Mouse (Mus musculus) right cerebral cortex, postnatal 10 days (tissue): ENCODE measurements around the gene Plcb2.
A peak's percentile ranks its signal among the peaks of the same experiment; 100 is the strongest.

Source experiments
- DNase-seq, 2 experiments: peaks; one replicate each; pipeline ENCODE4 v3.0.0; 2021; ENCODE audit warnings: low spot score in 2 of 2

The Plcb2 gene

DNA sequence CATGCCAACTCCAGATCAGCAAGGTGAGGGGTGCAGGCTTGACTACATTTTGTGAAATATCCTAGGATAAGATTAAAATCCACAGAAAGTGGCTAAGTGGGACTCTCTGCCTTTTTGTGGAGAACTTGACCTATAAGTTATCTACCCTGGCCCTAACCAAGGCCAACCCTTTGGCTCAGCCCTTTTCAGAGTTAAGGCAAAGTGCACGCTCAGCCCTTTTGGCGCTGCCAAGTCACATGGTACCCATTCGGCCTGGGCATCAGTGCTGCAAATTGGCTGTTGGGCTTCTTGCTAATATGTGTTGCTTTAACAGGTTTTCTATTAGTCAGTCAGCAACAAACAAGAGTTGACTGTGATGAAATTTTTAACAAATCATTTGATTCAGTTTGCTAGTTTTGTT is 40.4 kb downstream of the Plcb2 start:
- DNase-seq = no peak

GRCm38 (mm10) chr2:118686693-118687092 is 41.5 kb downstream of the Plcb2 start:
- no peak for DNase-seq

DNA sequence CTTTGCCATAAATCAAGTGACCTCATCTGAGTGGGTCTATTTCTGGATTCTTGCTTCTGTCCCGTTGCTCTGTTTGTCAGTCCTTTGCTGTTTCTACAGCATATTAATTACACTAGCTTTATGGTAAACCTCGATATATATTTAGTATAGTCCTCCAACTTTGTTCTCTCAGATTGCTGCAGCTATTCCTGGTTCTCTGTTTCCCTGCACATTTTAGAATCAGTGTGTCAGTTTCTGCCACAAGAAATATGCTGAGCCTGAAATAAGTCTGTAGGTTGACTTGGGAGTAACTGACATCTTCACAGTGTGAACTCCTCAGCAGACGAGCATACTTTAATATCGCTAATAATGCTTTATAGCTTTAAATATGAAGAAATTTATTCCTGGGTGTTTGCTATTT is 43.1 kb downstream of the Plcb2 start:
- no peak for DNase-seq

- no peak for DNase-seq
Observed at GRCm38 (mm10) chr2:118682544-118683260, 45.5 kb downstream of the Plcb2 start.

DNA sequence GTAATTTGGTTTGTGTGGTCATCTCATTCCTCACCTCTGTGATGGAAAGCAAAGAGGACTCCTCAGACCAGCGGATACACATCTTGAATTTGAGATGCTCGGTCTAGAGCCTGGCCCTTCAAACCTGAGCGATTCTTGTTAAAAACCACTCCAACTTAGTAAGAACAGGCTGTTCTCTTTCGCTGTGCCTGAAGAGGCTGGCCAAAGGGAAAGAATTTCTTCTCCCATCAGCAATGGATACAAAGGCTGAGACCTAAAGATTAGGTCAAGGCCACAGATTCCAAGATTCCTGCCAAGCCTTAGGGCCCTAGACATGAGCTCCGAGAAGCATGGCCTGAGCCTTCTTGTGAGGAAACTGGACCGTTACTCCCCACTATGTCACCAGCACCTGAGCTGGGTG is 47.3 kb downstream of the Plcb2 start:
- DNase-seq = no peak

GRCm38 (mm10) chr2:118679577-118679976 is 48.7 kb downstream of the Plcb2 start:
- DNase-seq = no peak

GRCm38 (mm10) chr2:118677817-118678216 is 50.4 kb downstream of the Plcb2 start:
- DNase-seq = no peak

DNA sequence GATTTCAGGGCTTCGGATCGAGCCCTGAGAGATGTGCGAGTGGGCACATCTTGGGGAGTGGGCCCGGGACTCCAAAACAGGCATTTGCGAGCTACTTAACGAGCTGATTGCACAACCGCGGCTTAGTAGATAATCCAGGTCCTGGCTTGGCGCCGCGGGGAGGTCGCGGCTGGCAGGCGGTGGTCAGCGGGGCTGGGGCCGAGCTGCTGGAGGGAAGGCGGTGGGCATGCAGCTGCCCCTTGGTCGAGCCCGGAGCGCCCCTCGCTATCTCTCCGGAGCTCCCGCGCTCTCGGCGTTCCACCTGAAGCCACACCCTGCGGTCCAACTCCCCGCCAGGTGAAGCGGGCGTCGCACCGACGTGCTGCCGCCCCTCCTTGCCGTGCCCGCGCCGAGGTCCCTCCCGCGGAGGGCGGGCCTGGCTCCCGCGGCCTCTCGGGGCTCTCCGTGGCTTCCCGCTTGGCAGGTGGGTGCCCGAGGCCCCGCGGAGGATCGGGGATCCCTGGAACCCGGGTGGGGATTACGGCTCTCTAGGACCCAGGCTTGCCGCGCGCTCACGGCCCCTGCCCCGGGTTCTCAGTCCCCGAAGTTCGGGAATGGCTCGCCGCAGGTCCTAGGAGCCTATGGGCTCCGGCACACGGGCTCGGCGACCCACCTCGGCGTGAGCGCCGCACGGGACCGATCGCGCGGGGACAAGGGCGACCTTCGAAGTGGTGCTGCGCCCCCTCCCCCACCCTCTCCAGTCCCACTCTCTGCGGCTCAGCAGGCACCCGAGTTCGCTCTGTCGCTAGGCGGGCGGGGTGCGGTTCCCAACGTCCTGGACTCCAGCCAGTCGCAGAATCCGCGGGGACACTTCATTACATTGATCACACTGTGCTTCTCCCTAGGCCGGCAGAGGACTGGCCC is 51.1 kb downstream of the Plcb2 start:
- peak in 1 of 2 experiments; percentile 65 for DNase-seq

DNA sequence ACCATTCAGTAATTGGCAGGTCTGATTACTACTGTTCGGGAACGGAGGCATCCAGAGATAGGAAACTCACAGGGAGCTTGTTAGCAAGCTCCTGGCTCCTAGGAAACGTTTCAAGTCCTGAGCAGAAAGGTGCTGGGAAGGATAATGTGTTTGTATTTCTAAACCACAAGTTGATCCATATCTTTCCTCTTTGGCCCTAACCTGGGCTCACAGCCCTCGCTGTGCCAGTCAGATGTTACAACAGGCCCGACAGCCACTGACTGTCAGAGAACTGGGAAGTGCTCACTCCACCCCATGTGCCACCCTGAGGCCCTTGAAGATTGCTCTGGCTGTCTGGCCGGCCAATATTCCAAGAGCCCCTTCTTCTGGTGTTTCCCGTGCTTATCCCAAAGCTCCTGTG is 53.7 kb downstream of the Plcb2 start:
- DNase-seq = no peak

GRCm38 (mm10) chr2:118673686-118674465 is 54.4 kb downstream of the Plcb2 start:
- no peak for DNase-seq

DNA sequence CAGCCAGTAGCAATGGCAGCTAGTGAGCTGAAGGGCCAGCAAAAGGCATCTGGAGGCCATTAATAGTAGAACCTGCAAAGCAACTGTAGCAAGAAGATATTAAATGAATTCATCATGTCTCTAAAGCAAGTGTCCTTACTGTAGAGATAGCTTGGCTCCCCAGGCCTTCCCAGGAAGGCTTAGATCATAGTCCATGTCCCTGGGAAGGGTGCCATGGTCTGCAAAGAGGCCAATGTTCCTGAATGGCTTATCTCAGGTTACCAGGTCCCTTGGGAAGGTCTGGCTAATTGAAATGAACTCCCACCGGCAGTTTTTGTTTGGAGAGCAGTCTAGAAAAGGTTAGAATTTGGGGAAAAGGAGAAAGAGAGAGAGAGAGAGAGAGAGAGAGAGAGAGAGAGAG is 56.5 kb downstream of the Plcb2 start:
- no peak for DNase-seq

- no peak for DNase-seq
Observed at GRCm38 (mm10) chr2:118669785-118670184, 58.5 kb downstream of the Plcb2 start.

DNA sequence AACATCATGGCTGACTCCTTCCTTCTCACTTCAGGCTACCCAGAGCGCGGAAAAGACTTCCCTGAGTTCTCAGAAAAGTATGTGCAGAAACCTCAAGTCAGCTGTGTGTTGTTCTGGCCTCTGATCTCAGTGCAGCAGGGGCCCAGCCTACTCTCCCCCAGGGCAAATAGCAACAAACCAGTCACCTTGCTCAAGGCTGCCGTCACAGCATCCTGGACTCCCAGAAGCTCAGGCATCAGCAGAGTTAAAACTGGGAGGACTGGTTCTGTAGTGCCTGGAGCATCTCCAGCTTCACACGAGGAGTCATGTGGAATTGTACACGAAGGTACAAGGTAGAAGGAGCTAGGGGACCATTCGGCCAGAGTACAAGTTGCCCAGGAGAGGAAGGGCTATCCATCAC is 59.0 kb downstream of the Plcb2 start:
- no peak for DNase-seq

DNA sequence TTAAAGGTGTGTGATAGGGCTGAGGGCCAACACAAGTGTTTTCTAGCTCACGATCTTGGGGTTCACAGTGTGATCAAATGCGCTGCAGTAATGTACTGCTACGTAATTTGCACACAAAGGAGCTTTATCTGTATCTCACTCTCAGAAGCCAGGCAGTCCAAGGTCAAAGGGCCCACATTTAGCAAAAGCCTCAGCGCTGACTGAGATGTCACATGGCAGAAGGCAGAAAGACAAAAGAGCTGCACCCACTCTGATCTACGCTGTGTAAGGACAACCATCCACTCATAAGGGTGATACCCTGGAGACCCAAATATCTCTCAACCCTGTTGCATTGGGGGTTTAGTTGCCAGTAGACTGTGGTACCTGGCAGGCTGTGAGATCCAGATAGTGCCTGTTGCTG is 61.1 kb downstream of the Plcb2 start:
- DNase-seq = no peak

DNA sequence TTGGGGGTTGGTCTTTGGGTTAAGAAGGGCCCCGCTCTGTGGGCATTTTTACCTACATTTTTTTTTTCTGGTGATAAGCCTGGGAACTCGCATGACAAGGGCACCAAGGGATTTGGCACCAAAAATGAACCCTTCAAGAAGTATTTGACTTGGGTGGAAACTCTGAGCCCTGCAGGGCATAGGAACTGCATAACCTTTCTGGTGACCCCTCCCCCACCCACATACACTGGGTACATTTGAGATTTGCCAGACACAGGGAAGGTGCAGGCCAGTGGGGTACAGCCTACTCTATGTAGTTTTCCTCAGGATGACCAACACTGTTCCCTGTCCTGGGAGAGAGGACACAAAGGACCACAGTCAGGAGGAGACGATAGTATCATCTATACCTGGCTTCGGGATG is 62.6 kb downstream of the Plcb2 start:
- no peak for DNase-seq

DNA sequence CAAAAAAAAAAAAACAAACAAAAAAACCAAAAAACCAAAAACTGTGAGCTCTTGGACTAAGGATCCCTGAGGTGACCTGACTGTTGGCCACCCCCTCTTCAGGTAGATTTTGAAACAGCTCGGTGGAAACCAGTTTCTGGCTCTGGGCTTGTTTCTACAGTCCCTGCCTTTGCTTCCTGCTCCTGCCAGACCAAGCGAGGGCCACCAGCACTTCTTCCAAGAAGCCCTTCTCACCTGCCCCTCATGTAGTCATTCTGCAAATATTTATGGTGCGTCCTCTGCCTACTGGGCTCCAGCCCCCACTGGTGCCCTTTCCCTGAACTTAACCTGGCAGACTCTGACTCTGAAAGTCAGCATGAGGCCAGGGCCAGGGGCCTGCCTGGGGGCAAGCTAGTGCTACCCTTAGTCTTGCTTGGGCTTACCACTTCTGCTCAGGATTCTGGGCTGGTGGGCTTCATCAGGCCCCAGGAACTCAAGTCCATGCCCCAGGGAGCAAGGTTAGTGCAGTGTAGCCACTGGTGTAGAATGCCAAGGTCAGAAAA is 63.2 kb downstream of the Plcb2 start:
- DNase-seq = no peak

- peak; percentile 55 to 63 for DNase-seq
Observed at GRCm38 (mm10) chr2:118663804-118664766, 64.2 kb downstream of the Plcb2 start.

GRCm38 (mm10) chr2:118662902-118663803 is 65.1 kb downstream of the Plcb2 start, which contains the start of gene Pak6:
Gene Pak6, plus strand, starts transcription at chr2:118663303.
- peak; percentile 83 to 91 for DNase-seq

GRCm38 (mm10) chr2:118661891-118662290 is 66.3 kb downstream of the Plcb2 start:
- DNase-seq = no peak

DNA sequence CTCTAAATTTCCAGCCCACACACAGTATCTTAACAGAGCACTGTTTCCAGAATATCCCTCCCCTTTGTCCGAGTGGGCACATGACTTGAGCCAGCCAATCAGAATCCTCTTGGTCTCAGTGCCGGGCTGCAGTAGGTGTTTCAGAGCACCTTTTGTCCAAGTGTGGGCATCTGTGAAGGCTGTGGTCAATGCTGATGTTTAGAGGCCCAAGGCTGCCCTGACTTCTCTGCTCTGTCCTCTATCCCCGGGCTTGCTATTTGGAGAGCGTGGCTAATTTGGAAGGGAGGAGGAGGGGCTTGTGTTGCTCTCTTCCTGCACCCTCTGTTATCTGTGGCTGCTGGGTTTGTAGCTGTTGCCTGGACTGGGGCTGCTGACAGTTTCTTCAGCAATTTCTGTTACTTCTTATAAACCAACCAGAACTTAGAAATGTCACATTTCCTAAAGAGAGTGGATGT is 68.2 kb downstream of the Plcb2 start:
- peak; percentile 46 to 67 for DNase-seq
